Mouse (Mus musculus) naive thymus-derived CD4-positive, alpha-beta T cell, adult 2 months (primary cell): ENCODE data around the gene Tecpr2.
A peak's percentile ranks its signal among the peaks of the same experiment; 100 is the strongest.

ENCODE experiments used
- DNase-seq: peaks from one replicate; pipeline ENCODE4 v3.0.0-alpha.2; 2011; ENCODE audit warnings: low read depth

Tecpr2 gene

DNA sequence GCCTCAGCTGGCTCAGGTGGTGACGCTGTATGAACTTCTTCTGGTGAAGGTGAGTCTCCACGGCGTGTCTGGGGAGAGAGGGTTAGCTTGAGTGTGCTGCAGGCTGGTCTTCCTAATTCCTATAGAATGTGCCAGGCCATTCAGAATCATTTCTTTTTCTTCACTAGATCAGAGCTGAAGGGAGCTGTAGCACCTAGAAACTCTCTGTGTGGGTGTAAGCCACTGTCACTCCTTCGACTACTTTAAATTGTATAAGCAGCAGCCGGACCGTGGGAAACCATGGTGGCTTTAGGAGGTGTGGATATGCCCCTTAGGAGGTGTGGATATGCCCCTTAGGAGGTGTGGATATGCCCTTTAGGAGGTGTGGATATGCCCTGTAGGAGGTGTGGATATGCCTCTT lies 25.1 kb upstream of the Tecpr2 start:
- no peak for DNase-seq

GRCm38 (mm10) chr12:110865571-110865970 lies 23.5 kb upstream of the Tecpr2 start:
- DNase-seq, result no peak

DNA sequence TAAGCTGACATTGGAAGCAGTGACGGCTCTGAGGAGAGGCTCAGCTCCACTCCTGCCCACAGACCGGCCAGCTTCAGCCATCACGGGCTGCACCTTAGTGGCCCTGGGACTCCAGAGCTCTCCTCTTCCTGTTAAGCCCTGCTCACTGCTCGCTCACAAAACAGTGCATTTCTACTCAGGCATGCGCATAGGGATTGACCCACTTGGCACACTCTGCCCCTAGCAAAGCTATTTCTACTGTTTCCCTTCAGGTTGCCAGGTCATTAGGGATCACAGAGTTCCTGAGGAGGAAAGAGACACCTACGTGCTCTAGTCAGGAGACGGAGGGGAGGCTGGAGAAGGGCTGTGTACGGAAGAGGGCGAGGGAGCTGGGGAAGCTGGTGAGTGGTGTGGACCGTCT lies 23.1 kb upstream of the Tecpr2 start:
- no peak for DNase-seq

DNA sequence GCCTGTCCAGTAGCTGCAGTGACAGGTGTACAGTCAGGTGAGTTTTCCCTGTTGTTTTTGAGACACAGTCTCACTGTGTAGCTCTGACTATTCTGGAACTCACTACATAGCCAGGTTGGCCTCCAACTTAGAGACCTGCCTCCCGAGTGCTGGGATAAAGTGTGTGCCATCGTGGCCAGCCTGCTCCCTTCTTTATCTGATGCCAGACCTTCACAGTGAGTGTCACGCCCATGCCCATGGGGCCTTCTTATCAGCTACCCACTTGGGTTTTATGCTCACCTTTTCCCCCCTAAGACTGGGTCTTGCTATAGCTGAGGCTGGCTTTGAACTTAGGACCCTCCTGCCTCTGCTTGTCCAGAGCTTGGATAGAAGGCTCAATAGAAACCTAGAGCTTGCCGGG lies 19.0 kb upstream of the Tecpr2 start:
- no peak for DNase-seq

GRCm38 (mm10) chr12:110871247-110871646 lies 17.8 kb upstream of the Tecpr2 start:
- DNase-seq, result no peak

DNA sequence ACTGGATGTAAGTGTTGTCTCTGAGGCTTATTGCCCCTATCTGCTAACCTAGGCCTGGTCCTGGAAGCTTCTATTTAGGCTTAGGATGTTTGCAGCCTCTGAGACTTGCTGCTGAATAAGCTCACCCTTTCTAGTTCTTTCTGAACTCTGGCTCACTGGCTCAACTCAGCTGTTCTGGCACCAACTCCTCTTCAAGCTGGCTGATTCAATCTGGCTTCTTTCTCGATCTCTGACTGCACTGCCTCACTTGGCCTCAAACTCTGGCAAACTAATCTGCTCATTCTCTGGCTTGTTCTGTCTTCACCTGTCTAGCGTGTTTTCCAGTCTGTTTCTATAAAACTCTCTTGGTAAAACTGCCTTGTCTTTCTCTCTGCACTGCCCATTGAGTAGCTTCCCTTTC lies 13.7 kb upstream of the Tecpr2 start:
- no peak for DNase-seq

DNA sequence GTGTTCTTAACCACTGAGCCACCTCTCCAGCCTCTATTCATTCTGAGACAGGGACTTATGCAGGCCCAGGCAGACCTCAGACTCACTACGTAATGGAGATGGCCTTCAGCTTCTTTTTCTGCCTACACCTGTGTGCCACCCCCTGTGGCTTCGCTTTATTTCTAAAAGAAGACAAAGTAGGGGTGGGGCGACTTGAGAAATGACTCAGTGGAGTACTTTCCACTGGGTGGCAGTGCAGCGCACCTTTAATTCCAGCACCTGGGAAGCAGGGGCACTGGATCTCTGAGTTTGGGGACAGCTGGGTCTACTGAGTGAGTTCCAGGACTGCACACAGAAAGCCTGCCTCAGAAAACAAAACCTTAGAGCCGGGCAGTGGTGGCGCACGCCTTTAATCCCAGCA lies 6.8 kb upstream of the Tecpr2 start:
- no peak for DNase-seq

DNA sequence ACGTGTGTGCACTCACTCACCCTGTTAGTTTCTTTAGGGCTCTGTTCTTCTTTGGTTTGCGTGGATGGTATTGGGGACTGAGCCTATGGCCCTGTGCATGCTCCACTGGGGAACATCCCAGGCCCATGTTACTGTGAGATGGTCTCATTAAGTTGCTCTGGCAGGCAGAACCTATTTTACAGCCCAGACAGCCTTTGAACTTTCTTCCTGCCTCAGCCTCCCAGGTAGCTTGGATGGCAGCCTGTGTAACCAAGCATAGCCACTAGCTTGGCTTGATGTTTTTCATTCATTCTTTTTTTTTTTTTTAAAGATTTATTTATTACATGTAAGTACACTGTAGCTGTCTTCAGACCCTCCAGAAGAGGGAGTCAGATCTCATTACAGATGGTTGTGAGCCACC lies 3.8 kb upstream of the Tecpr2 start:
- DNase-seq, result no peak

DNA sequence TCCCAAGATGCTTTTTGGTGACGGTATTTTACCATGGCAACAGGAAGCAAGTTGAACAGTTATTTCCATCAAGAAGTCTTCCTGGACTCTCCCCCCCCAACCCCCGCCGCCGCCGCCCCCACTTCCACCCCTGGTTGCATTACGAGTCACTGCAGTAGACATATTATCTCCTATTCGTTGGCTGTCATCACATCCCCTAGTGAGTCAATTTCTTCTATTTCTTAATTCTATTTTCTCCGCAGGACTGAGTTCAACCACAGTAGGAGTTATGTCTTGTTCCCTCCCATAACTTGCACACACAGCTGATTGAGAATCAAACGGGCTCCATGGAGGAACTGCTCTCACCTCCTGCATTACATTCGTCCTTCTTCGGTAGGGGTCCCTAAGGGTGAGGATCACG lies 958 bp upstream of the Tecpr2 start:
- DNase-seq, result no peak

DNA sequence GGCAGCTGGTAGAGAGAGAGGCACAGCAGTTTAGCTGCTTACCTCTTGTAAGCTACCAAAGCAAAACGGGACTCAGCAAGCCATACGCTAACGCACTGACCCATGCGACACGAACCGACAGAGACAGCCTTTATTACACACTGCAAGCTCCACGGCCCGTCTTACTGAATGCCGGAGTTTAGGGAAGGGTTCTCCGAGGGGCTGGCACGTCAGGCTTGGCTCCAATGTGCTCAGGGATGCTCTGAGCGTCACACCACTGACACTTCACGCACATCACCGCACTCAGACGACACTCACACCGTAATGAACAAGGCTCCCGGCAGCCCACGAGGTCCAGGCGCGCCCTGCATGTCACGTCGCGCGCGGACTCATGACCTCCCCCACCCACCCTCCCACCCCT lies 458 bp upstream of the Tecpr2 start:
- DNase-seq, result peak; percentile 67

DNA sequence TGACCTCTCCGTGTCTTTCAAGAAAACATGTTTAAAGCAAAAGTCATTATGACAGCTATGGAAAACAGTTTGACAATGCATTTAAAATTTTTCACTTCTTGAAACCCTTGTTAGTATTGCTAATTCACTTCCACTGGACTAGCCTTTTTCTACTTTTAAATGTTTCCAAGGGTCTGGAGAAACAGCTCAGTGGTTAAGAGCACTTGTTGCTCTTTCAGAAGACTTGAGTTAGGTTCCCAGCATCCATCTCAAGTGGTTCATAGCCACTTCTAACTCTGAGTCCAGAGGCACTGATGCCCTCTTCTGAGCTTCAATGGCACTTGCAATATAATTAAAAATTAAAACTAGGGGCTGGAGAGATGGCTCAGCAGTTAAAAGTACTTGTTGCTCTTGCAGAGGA lies 2.8 kb downstream of the Tecpr2 start:
- no peak for DNase-seq

GRCm38 (mm10) chr12:110902106-110902505 lies 13.0 kb downstream of the Tecpr2 start:
- no peak for DNase-seq

- peak; percentile 37 for DNase-seq
These were observed 14.5 kb downstream of the Tecpr2 start for GRCm38 (mm10) chr12:110903536-110903935.

DNA sequence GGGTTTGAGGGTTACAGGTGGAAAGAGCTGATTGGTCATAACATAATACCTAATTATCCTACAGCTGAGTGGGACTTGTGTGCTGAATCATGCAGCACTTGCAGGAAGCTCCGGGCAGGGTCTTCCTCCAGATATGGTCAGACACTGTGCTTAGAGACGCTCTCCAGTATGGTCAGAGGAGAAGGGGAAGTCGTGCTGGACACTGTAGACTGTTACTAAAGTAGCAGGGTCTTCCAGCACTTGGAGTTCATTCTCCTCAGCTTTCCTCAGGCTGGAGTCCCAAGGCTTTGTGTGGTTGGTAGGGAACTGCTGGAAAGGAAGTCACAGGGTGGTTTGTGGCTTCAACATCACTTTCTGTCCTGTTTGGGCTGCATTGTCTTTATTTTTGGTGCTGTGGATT lies 18.8 kb downstream of the Tecpr2 start:
- DNase-seq, result no peak

DNA sequence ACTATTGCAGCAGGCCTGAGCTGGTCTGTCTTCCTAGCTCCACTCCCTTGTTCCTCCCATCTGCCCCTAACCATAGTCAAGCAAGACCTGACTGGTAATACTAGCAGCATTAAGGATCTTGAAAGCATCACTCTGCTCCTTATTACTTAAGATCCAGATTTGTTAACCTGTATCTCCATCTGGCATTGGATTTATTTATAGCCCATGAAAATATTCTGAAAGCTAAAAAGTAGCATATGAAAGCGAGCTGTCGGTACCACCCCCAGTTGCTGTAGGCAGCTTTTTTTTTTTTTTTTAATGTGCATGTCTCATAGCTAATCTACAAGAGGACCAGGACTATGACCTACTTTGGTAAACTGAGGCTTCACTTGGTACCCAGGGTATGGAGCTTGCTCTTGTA lies 20.9 kb downstream of the Tecpr2 start:
- no peak for DNase-seq

DNA sequence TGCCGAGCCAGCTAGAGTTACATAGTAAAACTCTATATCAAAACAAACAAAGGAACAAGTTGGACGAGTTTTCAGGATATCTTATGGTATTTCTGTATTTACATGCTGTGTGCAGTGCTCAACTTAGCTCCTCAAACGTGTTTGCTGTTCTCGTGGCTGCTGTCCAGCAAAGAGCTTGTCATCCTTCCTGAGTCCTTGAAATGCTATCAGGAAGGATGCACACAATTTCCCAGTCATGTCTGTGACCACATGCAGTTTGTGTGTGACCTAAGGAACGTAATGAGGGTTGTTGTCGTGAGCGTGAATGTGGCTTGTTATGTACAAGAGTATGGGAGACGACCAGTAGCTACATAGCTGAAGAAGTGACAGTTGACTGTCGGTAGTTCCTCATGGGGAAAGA lies 26.7 kb downstream of the Tecpr2 start:
- DNase-seq, result no peak

DNA sequence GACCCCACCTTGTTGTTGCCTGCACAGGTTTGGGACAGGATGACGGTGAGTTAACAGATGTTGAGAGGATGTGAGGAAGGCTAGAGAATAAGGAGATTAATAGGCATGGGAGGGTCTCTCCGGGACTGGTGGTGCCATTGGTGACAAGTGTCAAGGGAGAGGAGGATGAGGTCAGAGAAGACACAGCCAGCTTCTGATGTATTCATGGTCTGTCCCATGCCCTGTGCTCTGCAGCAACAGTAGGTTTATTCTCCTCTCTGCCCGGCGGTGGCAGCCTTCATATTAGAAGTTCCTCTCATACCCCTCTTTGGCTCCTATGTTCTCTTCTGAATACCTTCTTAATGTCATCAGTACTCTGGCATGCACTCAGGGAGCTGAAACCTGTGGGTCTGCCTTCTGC lies 31.2 kb downstream of the Tecpr2 start:
- DNase-seq, result no peak

DNA sequence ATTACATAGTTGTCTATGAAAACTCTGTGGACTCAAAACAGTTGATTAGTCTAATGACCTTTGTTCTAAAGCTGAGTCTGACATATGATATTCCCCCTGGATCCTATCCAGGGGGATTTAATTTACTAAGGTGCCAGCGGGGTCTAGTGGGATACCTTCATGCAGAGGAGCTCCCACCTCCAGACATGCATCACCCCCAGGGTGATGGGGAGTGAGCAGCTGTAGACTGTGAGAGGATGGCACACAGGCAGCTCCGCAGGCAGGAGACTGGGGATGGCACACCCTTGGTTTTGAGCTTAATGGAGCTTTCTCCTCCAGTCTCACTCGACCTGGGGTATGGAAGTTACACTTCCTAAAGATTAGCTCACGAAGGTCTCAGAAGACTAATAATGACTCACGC lies 32.5 kb downstream of the Tecpr2 start:
- no peak for DNase-seq

GRCm38 (mm10) chr12:110932820-110933219 lies 43.8 kb downstream of the Tecpr2 start:
- no peak for DNase-seq

DNA sequence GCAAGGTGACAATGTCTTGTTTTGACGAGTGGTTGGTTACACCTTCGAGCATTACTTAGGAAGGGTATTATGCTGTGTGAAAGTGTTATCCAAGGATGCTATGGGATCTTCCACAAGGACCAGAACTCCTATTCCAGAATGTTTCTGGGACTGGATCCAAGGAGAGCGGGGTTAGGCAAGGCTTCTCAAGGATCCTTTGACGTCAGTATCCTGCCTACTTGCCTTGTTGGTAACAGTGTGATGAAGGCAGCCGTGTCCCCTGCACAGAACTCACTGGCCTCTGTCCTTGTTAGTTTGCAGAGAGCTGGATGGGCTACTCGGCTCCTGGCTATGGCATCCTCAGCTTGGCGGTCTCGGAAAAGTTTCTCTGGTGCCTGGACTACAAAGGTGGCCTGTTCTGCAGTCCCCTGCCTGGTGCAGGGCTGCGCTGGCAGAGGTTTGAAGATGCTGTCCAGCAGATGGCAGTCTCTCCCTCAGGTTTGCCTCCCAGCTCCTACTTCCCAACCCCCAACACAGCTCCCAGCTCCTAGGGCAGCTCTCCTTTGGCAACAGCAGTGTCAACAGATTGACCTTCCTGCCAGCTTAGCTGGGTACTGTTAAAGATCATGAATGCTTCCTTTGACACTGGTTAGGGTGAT lies 47.0 kb downstream of the Tecpr2 start:
- DNase-seq, result peak; percentile 63

- no peak for DNase-seq
These were observed 48.4 kb downstream of the Tecpr2 start for GRCm38 (mm10) chr12:110937496-110937895.

DNA sequence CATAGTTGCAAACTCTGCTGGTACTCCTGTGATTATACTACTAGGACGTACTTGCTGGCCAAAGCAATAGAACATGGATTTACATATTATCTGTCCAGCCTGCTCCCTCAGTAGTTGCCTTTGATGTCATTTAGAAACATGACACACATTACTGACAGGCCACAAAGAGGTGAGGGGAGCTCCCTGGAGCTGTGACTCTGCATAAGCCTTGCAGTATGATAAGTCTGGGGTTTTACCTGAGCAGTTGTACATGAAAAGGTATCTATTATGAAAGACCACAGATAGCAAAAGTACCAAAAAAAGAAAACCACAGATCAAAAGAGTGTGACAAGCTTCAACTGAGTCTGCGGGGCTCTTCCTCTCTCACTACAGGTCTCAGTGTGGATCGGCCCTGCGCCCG lies 50.3 kb downstream of the Tecpr2 start:
- no peak for DNase-seq

DNA sequence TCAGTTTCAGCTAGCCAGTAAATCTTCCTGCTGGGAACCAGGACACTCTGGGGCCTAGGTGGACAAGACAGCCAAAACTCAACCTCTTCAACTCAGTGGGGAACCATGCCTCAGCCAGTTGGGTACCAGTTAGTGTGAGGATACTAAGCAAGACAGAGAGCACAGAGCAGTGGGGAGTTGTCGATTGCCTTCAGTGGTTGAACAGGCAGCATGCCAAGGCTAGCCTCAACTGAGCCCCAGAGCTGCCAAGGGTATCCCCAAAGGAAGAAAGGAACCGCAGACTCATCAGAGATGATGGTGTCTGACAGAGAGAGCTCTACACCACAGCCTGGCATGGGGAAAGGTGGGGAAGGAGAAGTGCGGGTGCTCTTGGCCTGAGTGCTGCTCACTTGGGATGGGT lies 51.8 kb downstream of the Tecpr2 start:
- DNase-seq, result no peak

DNA sequence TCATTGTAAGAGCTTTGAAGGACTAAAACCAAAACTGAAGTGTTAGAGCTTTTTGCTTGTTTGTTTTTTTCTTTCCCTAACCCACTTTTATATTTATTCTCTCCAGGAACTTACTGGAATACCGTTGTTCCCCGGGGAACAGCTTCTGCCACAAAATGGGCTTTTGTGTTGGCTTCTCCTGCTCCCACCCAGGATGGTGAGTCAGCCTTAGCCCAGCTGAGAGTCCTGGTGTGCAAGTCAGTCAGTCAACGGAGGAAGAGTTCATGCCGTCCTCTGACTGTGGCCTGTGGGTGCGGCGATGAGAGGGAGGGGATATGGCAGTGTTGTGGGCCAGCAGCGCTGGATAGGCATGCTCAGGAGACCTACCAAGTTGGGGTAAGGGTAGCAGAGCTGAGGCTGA lies 57.2 kb downstream of the Tecpr2 start:
- no peak for DNase-seq
